Mouse (Mus musculus) liver, adult 2 months (tissue): ENCODE results near the gene Cdc42bpa.

Experiments
- CTCF ChIP-seq: fragments of 200-500 bp; IDR thresholded peaks from 2 replicates; pipeline ENCODE4 v1.5.1; 2011; ENCODE audit warnings: low read depth, low read length, control low read depth
- POLR2A ChIP-seq: fragments of 200-500 bp; IDR thresholded peaks from 2 replicates; pipeline ENCODE4 v1.6.1; 2011; ENCODE audit warnings: low read length, control low read depth; ENCODE audit not compliant: insufficient read depth; ENCODE audit errors: extremely low read depth

- TF ChIP-seq CTCF (no peak), POLR2A (peak; percentile 97)
Measured at GRCm38 (mm10) chr1:180195703-180196381, 235.6 kb downstream of the Cdc42bpa start.
